Mouse (Mus musculus): ENCODE results near the gene Lrig1. TPM values are rescaled to one million over a fixed set of nuclear protein-coding genes. Genes with fewer than 3 reads are reported as not detected.

The Lrig1 gene
- total and polyA plus RNA-seq, 3 experiments = 0.58 to 0.75 TPM; not detected in 1

- Histone ChIP-seq H3K27me3 (ENCODE audit: control insufficient read depth in 1 of 2, insufficient read depth in 2 of 2, low read length in 2 of 2) (no peaks in the 10 kb centered on the region; a peak in 1 of 4 replicates), H3K9me3 (replicated peaks; ENCODE audit: insufficient read depth, low read length) (no peaks in the 10 kb centered on the region), H3K9ac (ENCODE audit: control insufficient read depth, low read depth, low read length, poor library complexity, severe bottlenecking) (no peak overlapping the region), H3K4me3 (ENCODE audit: control insufficient read depth in 1 of 2, insufficient read depth in 1 of 2, low read depth in 2 of 2, low read length in 2 of 2) (no peak overlapping the region), H3K79me2 (ENCODE audit: control insufficient read depth, insufficient read depth, low read length, poor library complexity) (no peaks in the 10 kb centered on the region), H3K4me1 (ENCODE audit: control insufficient read depth in 1 of 2, insufficient read depth in 2 of 2, low read length in 2 of 2) (no peaks in the 10 kb centered on the region), H3K27ac (ENCODE audit: control insufficient read depth, low read depth, low read length) (no peak overlapping the region), H3K36me3 (ENCODE audit: control insufficient read depth in 1 of 2, insufficient read depth in 2 of 2, low read length in 2 of 2) (no peaks in the 10 kb centered on the region)
- no peak for DNase-seq (ENCODE audit: low read depth, low spot score)
- no peak for TF ChIP-seq TAL1 (IDR thresholded peaks at IDR 0.05; ENCODE audit: low read length)
- no peak for TF ChIP-seq RCOR1 (IDR thresholded peaks at IDR 0.05; ENCODE audit: low read depth, low read length)
- TF ChIP-seq CHD2 (IDR thresholded peaks at IDR 0.05; ENCODE audit: low read length) = no peak
- no peak for TF ChIP-seq TBP (IDR thresholded peaks at IDR 0.05; ENCODE audit: low read depth, low read length)
- no peak for TF ChIP-seq GATA1 (IDR thresholded peaks at IDR 0.05; ENCODE audit: low read depth, low read length)
- no peak for TF ChIP-seq BHLHE40 (IDR thresholded peaks at IDR 0.05; ENCODE audit: borderline replicate concordance, low read depth, low read length)
- TF ChIP-seq MAFK (IDR thresholded peaks at IDR 0.05; ENCODE audit: borderline replicate concordance, low read depth, low read length) = no peak
- TF ChIP-seq RAD21 (IDR thresholded peaks at IDR 0.05; ENCODE audit: low read depth, low read length) = no peak
- TF ChIP-seq MAX (IDR thresholded peaks at IDR 0.05; ENCODE audit: low read length) = no peak
- no peak for TF ChIP-seq ZNF384 (IDR thresholded peaks at IDR 0.05; ENCODE audit: low read depth, low read length)
- TF ChIP-seq JUND (IDR thresholded peaks at IDR 0.05; ENCODE audit: low read depth, low read length) = no peak
- TF ChIP-seq POLR2AphosphoS2 (IDR thresholded peaks at IDR 0.05; ENCODE audit: low read length) = no peak
- no peak for TF ChIP-seq MXI1 (IDR thresholded peaks at IDR 0.05; ENCODE audit: low read depth, low read length)
- TF ChIP-seq HCFC1 (IDR thresholded peaks at IDR 0.05; ENCODE audit: low read depth, low read length) = no peak
- no peak for TF ChIP-seq NRF1 (IDR thresholded peaks at IDR 0.05; ENCODE audit: insufficient read depth, low read depth, low read length, poor library complexity, severe bottlenecking)
- TF ChIP-seq MEF2A (IDR thresholded peaks at IDR 0.05; ENCODE audit: extremely low read depth, insufficient replicate concordance, low read depth, low read length, poor library complexity, severe bottlenecking) = no peak
- TF ChIP-seq USF1 (IDR thresholded peaks at IDR 0.05; ENCODE audit: low read depth, low read length) = no peak
Observed at GRCm38 (mm10) chr6:94620801-94621301, 79.1 kb downstream of the Lrig1 start.

GRCm38 (mm10) chr6:94620287-94620686, 79.7 kb downstream of the Lrig1 start:
- H3K36me3 ChIP-seq (ENCODE audit: control insufficient read depth in 1 of 2, insufficient read depth in 2 of 2, low read length in 2 of 2) = no peaks in the 10 kb centered on the region
- no peaks in the 10 kb centered on the region for H3K9me3 ChIP-seq (replicated peaks; ENCODE audit: insufficient read depth, low read length)
- H3K27me3 ChIP-seq (ENCODE audit: control insufficient read depth in 1 of 2, insufficient read depth in 2 of 2, low read length in 2 of 2) = no peaks in the 10 kb centered on the region; a peak in 1 of 4 replicates
- no peaks in the 10 kb centered on the region for H3K79me2 ChIP-seq (ENCODE audit: control insufficient read depth, insufficient read depth, low read length, poor library complexity)
- no peak overlapping the region for H3K27ac ChIP-seq (ENCODE audit: control insufficient read depth, low read depth, low read length)
- no peak overlapping the region for H3K9ac ChIP-seq (ENCODE audit: control insufficient read depth, low read depth, low read length, poor library complexity, severe bottlenecking)
- no peaks in the 10 kb centered on the region for H3K4me1 ChIP-seq (ENCODE audit: control insufficient read depth in 1 of 2, insufficient read depth in 2 of 2, low read length in 2 of 2)
- H3K4me3 ChIP-seq (ENCODE audit: control insufficient read depth in 1 of 2, insufficient read depth in 1 of 2, low read depth in 2 of 2, low read length in 2 of 2) = no peak overlapping the region
- no peak for DNase-seq (ENCODE audit: low read depth, low spot score)
- no peak for TF ChIP-seq BHLHE40 (IDR thresholded peaks at IDR 0.05; ENCODE audit: borderline replicate concordance, low read depth, low read length)
- no peak for TF ChIP-seq TCF12 (IDR thresholded peaks at IDR 0.05; ENCODE audit: low read depth, low read length)
- TF ChIP-seq JUND (IDR thresholded peaks at IDR 0.05; ENCODE audit: low read depth, low read length) = no peak
- TF ChIP-seq CHD2 (IDR thresholded peaks at IDR 0.05; ENCODE audit: low read length) = no peak
- TF ChIP-seq ETS1 (IDR thresholded peaks at IDR 0.05; ENCODE audit: low read depth, low read length) = no peak
- no peak for TF ChIP-seq POLR2A (IDR thresholded peaks at IDR 0.05; ENCODE audit: control insufficient read depth in 1 of 2, insufficient read depth in 1 of 2, low read depth in 1 of 2, low read length in 2 of 2, poor library complexity in 1 of 2)
